Comparison of ENCODE assay signal across 29 mouse cellular contexts in the genomic region with DNA sequence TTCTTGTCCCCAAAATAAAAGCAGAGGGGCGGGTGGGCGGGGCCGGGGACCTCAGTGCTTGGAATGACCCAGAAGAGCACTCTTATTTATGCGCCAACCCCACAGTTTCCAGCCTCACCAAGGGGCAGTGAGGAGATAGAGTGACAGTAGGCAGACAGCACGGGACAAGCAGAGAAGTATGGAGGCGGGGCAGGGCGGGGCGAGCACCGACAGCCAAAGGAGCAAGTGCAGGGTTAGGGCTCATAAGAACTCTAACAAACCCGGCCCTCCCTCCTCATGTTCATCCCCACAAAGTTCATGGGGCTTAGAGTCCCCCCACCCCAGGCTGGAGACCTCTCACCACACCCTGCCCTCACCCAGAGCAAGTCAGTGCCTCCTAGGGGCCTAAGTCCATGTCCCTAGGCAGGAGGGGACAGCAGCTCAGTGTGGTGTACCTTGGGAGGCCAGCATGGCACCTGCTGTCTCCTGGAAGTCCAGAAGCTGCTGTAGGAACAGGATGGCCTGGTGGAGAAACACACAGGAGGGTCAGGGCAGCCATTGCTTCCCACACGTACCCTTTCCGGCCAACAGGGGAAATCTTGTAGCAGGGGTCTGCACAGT. TPM values are rescaled to one million over a fixed set of nuclear protein-coding genes. Genes with fewer than 3 reads are reported as not detected.
DNase-seq lines count a peak whose midpoint lies in the region; ATAC-seq lines count a peak whose summit lies in the region.
"Had no signal": no experiment of that assay in that cellular context is flagged by ENCODE, and none has a peak within 500 bp of the region (broad histone marks: within the 10 kb centered on the region; RNA-seq: fewer than 3 reads in every experiment).

No protein-coding gene starts in this region.

- WGBS in hindbrain, embryonic 12.5 days, result 80% methylated on average over 12 of the region's 12 CpGs
- 92% methylated on average over 12 of the region's 12 CpGs for WGBS in hindbrain, embryonic 16.5 days
- WGBS in intestine, embryonic 15.5 days, result 91% methylated on average over 12 of the region's 12 CpGs
- 74% methylated on average over 12 of the region's 12 CpGs for WGBS in intestine, embryonic 16.5 days

- no peak overlapping the region for H3K4me3 ChIP-seq in hindbrain, embryonic 12.5 days
- no peak overlapping the region for H3K4me3 ChIP-seq in hindbrain, embryonic 16.5 days (ENCODE audit: low read length)
- H3K4me3 ChIP-seq in intestine, embryonic 15.5 days (replicated peaks), result no peak overlapping the region
- H3K4me3 ChIP-seq in intestine, embryonic 16.5 days (ENCODE audit: low read length), result no peak overlapping the region
- H3K4me3 ChIP-seq: embryonic facial prominence, embryonic 10.5 days; embryonic facial prominence, embryonic 15.5 days; forebrain, embryonic 12.5 days; heart, embryonic 13.5 days; hindbrain, embryonic 15.5 days; limb, embryonic 15.5 days; stomach, embryonic 15.5 days had no signal

- H3K4me2 ChIP-seq in hindbrain, embryonic 12.5 days (replicated peaks), result no peak overlapping the region
- no peak overlapping the region for H3K4me2 ChIP-seq in hindbrain, embryonic 16.5 days (ENCODE audit: low read length)
- H3K4me2 ChIP-seq in intestine, embryonic 15.5 days (replicated peaks), result no peak overlapping the region; the same call in 1 of the 2 replicates
- H3K4me2 ChIP-seq in intestine, embryonic 16.5 days (ENCODE audit: low read depth, low read length), result no peak overlapping the region
- H3K4me2 ChIP-seq: embryonic facial prominence, embryonic 15.5 days; forebrain, embryonic 12.5 days; heart, embryonic 13.5 days; hindbrain, embryonic 15.5 days; limb, embryonic 15.5 days; stomach, embryonic 15.5 days had no signal

- 0 out of 2 replicates have a peak, but pooled peaks have one; percentile 26 for ATAC-seq in hindbrain, embryonic 12.5 days (ENCODE audit: low FRiP score)
- no peak for ATAC-seq in hindbrain, embryonic 16.5 days
- ATAC-seq in intestine, embryonic 15.5 days, result peak; percentile 68
- ATAC-seq in intestine, embryonic 16.5 days, result peak; percentile 79
- 0 out of 2 replicates have a peak, but pooled peaks have one; percentile 29 for ATAC-seq in megakaryocyte progenitor cell, adult 5-6 weeks (replicated peaks; ENCODE audit: poor library complexity)

- no peak for DNase-seq in left cerebral cortex, postnatal 4 days
- DNase-seq in cerebellum, adult 18-20 months, result no peak
- DNase-seq: cerebellum, adult 8-10 months; gastrocnemius, postnatal 25 days; heart, adult 11 months; kidney, adult 11 months; right cerebral cortex, postnatal 25 days; thymus, adult 18-20 months had no signal

- no peak overlapping the region for H3K27ac ChIP-seq in hindbrain, embryonic 12.5 days
- no peak overlapping the region for H3K27ac ChIP-seq in hindbrain, embryonic 16.5 days (ENCODE audit: low read depth, low read length)
- H3K27ac ChIP-seq in intestine, embryonic 15.5 days, result peak overlapping the region; percentile 48; the same call in 1 of the 2 replicates
- H3K27ac ChIP-seq in intestine, embryonic 16.5 days (ENCODE audit: low read length), result peak overlapping the region; percentile 51; the same call in 1 of the 2 replicates
- H3K27ac ChIP-seq: embryonic facial prominence, embryonic 10.5 days; embryonic facial prominence, embryonic 15.5 days; forebrain, embryonic 12.5 days; heart, embryonic 13.5 days; hindbrain, embryonic 15.5 days; limb, embryonic 15.5 days; stomach, embryonic 15.5 days had no signal

- no peaks in the 10 kb centered on the region for H3K4me1 ChIP-seq in hindbrain, embryonic 12.5 days
- no peaks in the 10 kb centered on the region for H3K4me1 ChIP-seq in hindbrain, embryonic 16.5 days (ENCODE audit: control insufficient read depth, insufficient read depth, low read depth, low read length)
- H3K4me1 ChIP-seq in intestine, embryonic 15.5 days (replicated peaks), result peaks cover 21% of the 10 kb centered on the region
- peaks cover 11% of the 10 kb centered on the region for H3K4me1 ChIP-seq in intestine, embryonic 16.5 days (ENCODE audit: control insufficient read depth, insufficient read depth, low read length)
- H3K4me1 ChIP-seq: embryonic facial prominence, embryonic 10.5 days; forebrain, embryonic 12.5 days; hindbrain, embryonic 15.5 days had no signal

- no peaks in the 10 kb centered on the region for H3K27me3 ChIP-seq in hindbrain, embryonic 12.5 days
- no peaks in the 10 kb centered on the region for H3K27me3 ChIP-seq in hindbrain, embryonic 16.5 days (replicated peaks; ENCODE audit: control insufficient read depth, insufficient read depth, low read length)
- no peaks in the 10 kb centered on the region for H3K27me3 ChIP-seq in intestine, embryonic 15.5 days (replicated peaks)
- H3K27me3 ChIP-seq in intestine, embryonic 16.5 days (replicated peaks; ENCODE audit: control insufficient read depth, insufficient read depth, low read length), result no peaks in the 10 kb centered on the region
- H3K27me3 ChIP-seq: embryonic facial prominence, embryonic 15.5 days; forebrain, embryonic 12.5 days; heart, embryonic 13.5 days; hindbrain, embryonic 15.5 days; limb, embryonic 15.5 days; stomach, embryonic 15.5 days had no signal

- peaks cover 92% of the 10 kb centered on the region for H3K36me3 ChIP-seq in hindbrain, embryonic 12.5 days
- H3K36me3 ChIP-seq in hindbrain, embryonic 16.5 days (ENCODE audit: control insufficient read depth, insufficient read depth, low read length), result peaks cover 55% of the 10 kb centered on the region
- H3K36me3 ChIP-seq in intestine, embryonic 15.5 days, result peaks cover 20% of the 10 kb centered on the region
- peaks cover 5% of the 10 kb centered on the region; the same call in 1 of the 2 replicates for H3K36me3 ChIP-seq in intestine, embryonic 16.5 days (ENCODE audit: control insufficient read depth, insufficient read depth, low read length)

- intact Hi-C loops in left cerebral cortex, postnatal 4 days (cut with DNase I), result no loop called here

- no peaks in the 10 kb centered on the region for H3K9me3 ChIP-seq in hindbrain, embryonic 12.5 days (replicated peaks)
- H3K9me3 ChIP-seq in hindbrain, embryonic 16.5 days (ENCODE audit: control insufficient read depth, low read length), result no peaks in the 10 kb centered on the region
- no peaks in the 10 kb centered on the region for H3K9me3 ChIP-seq in intestine, embryonic 15.5 days
- H3K9me3 ChIP-seq in intestine, embryonic 16.5 days (ENCODE audit: control insufficient read depth, low read length), result no peaks in the 10 kb centered on the region
- H3K9me3 ChIP-seq: embryonic facial prominence, embryonic 10.5 days; embryonic facial prominence, embryonic 15.5 days; forebrain, embryonic 12.5 days; heart, embryonic 13.5 days; hindbrain, embryonic 15.5 days; limb, embryonic 15.5 days; stomach, embryonic 15.5 days had no signal

- no peak overlapping the region for H3K9ac ChIP-seq in hindbrain, embryonic 12.5 days
- H3K9ac ChIP-seq in hindbrain, embryonic 16.5 days (ENCODE audit: low read depth, low read length), result no peak overlapping the region
- no peak overlapping the region for H3K9ac ChIP-seq in intestine, embryonic 15.5 days
- peak overlapping the region; percentile 40; the same call in 1 of the 2 replicates for H3K9ac ChIP-seq in intestine, embryonic 16.5 days (ENCODE audit: low read depth, low read length)
- H3K9ac ChIP-seq: embryonic facial prominence, embryonic 15.5 days; forebrain, embryonic 12.5 days; heart, embryonic 13.5 days; hindbrain, embryonic 15.5 days; limb, embryonic 15.5 days; stomach, embryonic 15.5 days had no signal

RNA-seq across cellular contexts. Expression of a gene that starts 12.9 kb away (rescaled TPM):
- 0.53 and 0.56 TPM in 2 replicates for polyA plus RNA-seq in hindbrain, embryonic 12.5 days (2016; fragmentation: Nextera tagmentation; extraction: Ambion mirVana)
- 0.25 and 1.1 TPM in 2 replicates for polyA plus RNA-seq in hindbrain, embryonic 16.5 days (2015; fragmentation: Nextera tagmentation; extraction: Ambion mirVana)
- polyA plus RNA-seq in intestine, embryonic 15.5 days (2015; fragmentation: Nextera tagmentation; extraction: Ambion mirVana), result 0.19 and 0.21 TPM in 2 replicates
- polyA plus RNA-seq in intestine, embryonic 16.5 days (2015; fragmentation: Nextera tagmentation; extraction: Ambion mirVana), result 0.16 and 0.31 TPM in 2 replicates
- not detected in 2 replicates for total RNA-seq in megakaryocyte progenitor cell, adult 5-6 weeks (2015)
- not detected in 2 replicates for total RNA-seq in megakaryocyte progenitor cell, adult 5-6 weeks (2017)
- total RNA-seq in left cerebral cortex, postnatal 4 days (2021), result under 1 TPM; 0.18 to 0.20 TPM
- total RNA-seq: adrenal gland, postnatal 25 days; heart, postnatal 14 days; layer of hippocampus, postnatal 10 days; left cerebral cortex, adult 18-20 months; left cerebral cortex, postnatal 25 days; megakaryocyte-erythroid progenitor cell, adult 5-6 weeks; neutrophil, adult 5-6 weeks had no signal
- polyA plus RNA-seq: heart, embryonic 13.5 days; kidney, embryonic 14.5 days; lung, postnatal 0 days had no signal

RNA-seq across cellular contexts. Expression of a gene that starts 13.4 kb away (rescaled TPM):
- 82.8 and 89.1 TPM in 2 replicates for polyA plus RNA-seq in hindbrain, embryonic 12.5 days (2016; fragmentation: Nextera tagmentation; extraction: Ambion mirVana)
- polyA plus RNA-seq in hindbrain, embryonic 16.5 days (2015; fragmentation: Nextera tagmentation; extraction: Ambion mirVana), result 122 and 127 TPM in 2 replicates
- 52.1 and 52.5 TPM in 2 replicates for polyA plus RNA-seq in intestine, embryonic 15.5 days (2015; fragmentation: Nextera tagmentation; extraction: Ambion mirVana)
- polyA plus RNA-seq in intestine, embryonic 16.5 days (2015; fragmentation: Nextera tagmentation; extraction: Ambion mirVana), result 52.5 and 54.6 TPM in 2 replicates
- 29.1 and 44.3 TPM in 2 replicates for total RNA-seq in megakaryocyte progenitor cell, adult 5-6 weeks (2015)
- 21.7 and 22.1 TPM in 2 replicates for total RNA-seq in megakaryocyte progenitor cell, adult 5-6 weeks (2017)
- total RNA-seq in left cerebral cortex, postnatal 4 days (2021), result 100 to 1,000 TPM; 112 to 117 TPM

RNA-seq across cellular contexts. Expression of a gene that starts 19.6 kb away (rescaled TPM):
- 85.2 and 88.0 TPM in 2 replicates for polyA plus RNA-seq in hindbrain, embryonic 12.5 days (2016; fragmentation: Nextera tagmentation; extraction: Ambion mirVana)
- 61.8 and 62.4 TPM in 2 replicates for polyA plus RNA-seq in hindbrain, embryonic 16.5 days (2015; fragmentation: Nextera tagmentation; extraction: Ambion mirVana)
- polyA plus RNA-seq in intestine, embryonic 15.5 days (2015; fragmentation: Nextera tagmentation; extraction: Ambion mirVana), result 95.2 and 96.7 TPM in 2 replicates
- 90.9 and 94.8 TPM in 2 replicates for polyA plus RNA-seq in intestine, embryonic 16.5 days (2015; fragmentation: Nextera tagmentation; extraction: Ambion mirVana)
- total RNA-seq in megakaryocyte progenitor cell, adult 5-6 weeks (2015), result 59.1 and 65.6 TPM in 2 replicates
- total RNA-seq in megakaryocyte progenitor cell, adult 5-6 weeks (2017), result 63.1 and 67.3 TPM in 2 replicates
- 10 to 100 TPM; 53.2 to 57.1 TPM for total RNA-seq in left cerebral cortex, postnatal 4 days (2021)

RNA-seq across cellular contexts. Expression of a gene that starts 41.6 kb away (rescaled TPM):
- 27.2 and 28.2 TPM in 2 replicates for polyA plus RNA-seq in hindbrain, embryonic 12.5 days (2016; fragmentation: Nextera tagmentation; extraction: Ambion mirVana)
- polyA plus RNA-seq in hindbrain, embryonic 16.5 days (2015; fragmentation: Nextera tagmentation; extraction: Ambion mirVana), result 13.2 and 16.2 TPM in 2 replicates
- 0.66 and 0.77 TPM in 2 replicates for polyA plus RNA-seq in intestine, embryonic 15.5 days (2015; fragmentation: Nextera tagmentation; extraction: Ambion mirVana)
- 0.27 and 0.36 TPM in 2 replicates for polyA plus RNA-seq in intestine, embryonic 16.5 days (2015; fragmentation: Nextera tagmentation; extraction: Ambion mirVana)
- not detected in 2 replicates for total RNA-seq in megakaryocyte progenitor cell, adult 5-6 weeks (2015)
- total RNA-seq in megakaryocyte progenitor cell, adult 5-6 weeks (2017), result not detected in 2 replicates
- 1 to 10 TPM; 6.6 to 9.3 TPM for total RNA-seq in left cerebral cortex, postnatal 4 days (2021)
- total RNA-seq: neutrophil, adult 5-6 weeks had no signal

RNA-seq across cellular contexts. Expression of a gene that starts 55.8 kb away (rescaled TPM):
- 1.0 and 1.3 TPM in 2 replicates for polyA plus RNA-seq in hindbrain, embryonic 12.5 days (2016; fragmentation: Nextera tagmentation; extraction: Ambion mirVana)
- polyA plus RNA-seq in hindbrain, embryonic 16.5 days (2015; fragmentation: Nextera tagmentation; extraction: Ambion mirVana), result 1.1 and 1.2 TPM in 2 replicates
- polyA plus RNA-seq in intestine, embryonic 15.5 days (2015; fragmentation: Nextera tagmentation; extraction: Ambion mirVana), result 3.3 and 3.4 TPM in 2 replicates
- polyA plus RNA-seq in intestine, embryonic 16.5 days (2015; fragmentation: Nextera tagmentation; extraction: Ambion mirVana), result 1.9 and 2.5 TPM in 2 replicates
- total RNA-seq in megakaryocyte progenitor cell, adult 5-6 weeks (2015), result 0.05 and 0.24 TPM in 2 replicates
- total RNA-seq in megakaryocyte progenitor cell, adult 5-6 weeks (2017), result 1.2 and 2.0 TPM in 2 replicates
- total RNA-seq in left cerebral cortex, postnatal 4 days (2021), result under 1 TPM; 0.66 to 0.85 TPM

Comparison
In these comparisons a context has a peak if more than half of its experiments do, and no peak if none do; other contexts are left out.
1. H3K27ac ChIP-seq: peak in intestine, embryonic 15.5 days (single experiment) and intestine, embryonic 16.5 days (single experiment); none in hindbrain, embryonic 12.5 days (single experiment) and hindbrain, embryonic 16.5 days (single experiment).